Mouse (Mus musculus) A20 (cell line): ENCODE data around the gene Rsph9.
A peak's percentile ranks its signal among the peaks of the same experiment; 100 is the strongest.

Source experiments
- DNase-seq: peaks from one replicate; pipeline ENCODE4 v3.0.0-alpha.2; 2011; ENCODE audit warnings: low read depth, low spot score

The Rsph9 gene

GRCm38 (mm10) chr17:46143578-46144423, at the start of gene Rsph9:
Rsph9 (minus strand) TSS chr17:46144216.
- DNase-seq: no peak

- no peak for DNase-seq
These were observed 44.8 kb upstream of the Rsph9 start for GRCm38 (mm10) chr17:46188829-46189228.

DNA sequence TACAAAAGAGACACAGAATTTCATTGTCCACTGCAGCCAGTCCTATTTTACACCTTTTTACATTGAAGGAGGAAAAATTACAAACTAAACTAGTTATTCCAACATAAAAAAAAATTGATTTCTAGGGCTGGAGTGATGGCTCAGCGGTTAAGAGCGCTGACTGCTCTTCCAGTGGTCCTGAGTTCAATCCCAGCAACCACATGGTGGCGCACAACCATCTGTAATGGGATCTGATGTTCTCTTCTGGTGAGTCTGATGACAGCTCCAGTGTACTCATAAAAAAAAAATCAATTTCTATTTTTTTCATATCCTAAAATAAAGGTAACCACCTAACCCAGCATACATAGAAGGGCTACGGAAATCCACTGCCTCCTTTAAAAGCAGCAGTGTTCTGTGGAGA, 38.3 kb upstream of the Rsph9 start:
- DNase-seq: no peak

- peak; percentile 55 for DNase-seq
These were observed 26.5 kb upstream of the Rsph9 start for GRCm38 (mm10) chr17:46170538-46170937.

DNA sequence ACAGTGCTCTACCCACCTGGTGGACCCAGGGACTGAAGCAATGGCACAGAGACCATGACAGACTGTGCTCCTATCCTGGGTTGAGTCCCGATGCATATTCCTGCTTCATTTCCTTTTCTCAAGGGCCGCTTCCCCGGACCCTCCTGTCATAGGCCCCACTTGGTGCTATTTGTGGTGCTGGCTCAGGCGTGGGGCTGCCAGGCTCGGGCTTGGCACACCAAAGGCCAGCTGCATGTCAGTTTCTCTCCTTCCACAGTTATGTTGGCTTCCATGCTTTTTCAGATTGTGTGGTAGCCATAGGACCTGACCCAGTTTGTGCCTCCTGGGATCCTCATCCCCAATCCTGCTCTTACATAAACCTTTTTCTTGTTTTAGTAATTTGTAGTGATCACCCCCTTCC, 24.8 kb upstream of the Rsph9 start:
- no peak for DNase-seq

DNA sequence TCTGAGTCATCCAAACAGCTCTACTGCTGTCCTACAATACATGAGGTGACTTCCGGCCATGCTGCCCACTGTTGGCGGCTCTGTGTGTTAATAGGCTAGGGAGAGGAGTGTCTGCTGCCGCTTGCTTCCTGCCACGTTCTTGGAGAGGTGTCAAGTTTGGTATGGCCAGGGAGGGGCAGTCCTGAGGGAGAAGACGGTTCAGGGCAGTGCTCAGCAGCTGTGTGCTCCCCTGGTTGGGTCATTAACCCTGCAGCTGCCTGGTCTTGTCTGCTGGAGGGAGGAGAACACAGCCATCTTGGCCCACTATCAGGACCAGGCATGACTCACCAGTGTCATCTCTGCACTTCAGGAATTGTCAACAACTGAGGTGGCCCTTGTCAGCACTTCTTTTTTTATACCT, 24.3 kb upstream of the Rsph9 start:
- DNase-seq: no peak

GRCm38 (mm10) chr17:46167014-46167413, 23.0 kb upstream of the Rsph9 start:
- DNase-seq: peak; percentile 24

GRCm38 (mm10) chr17:46166270-46166669, 22.3 kb upstream of the Rsph9 start:
- DNase-seq: no peak

DNA sequence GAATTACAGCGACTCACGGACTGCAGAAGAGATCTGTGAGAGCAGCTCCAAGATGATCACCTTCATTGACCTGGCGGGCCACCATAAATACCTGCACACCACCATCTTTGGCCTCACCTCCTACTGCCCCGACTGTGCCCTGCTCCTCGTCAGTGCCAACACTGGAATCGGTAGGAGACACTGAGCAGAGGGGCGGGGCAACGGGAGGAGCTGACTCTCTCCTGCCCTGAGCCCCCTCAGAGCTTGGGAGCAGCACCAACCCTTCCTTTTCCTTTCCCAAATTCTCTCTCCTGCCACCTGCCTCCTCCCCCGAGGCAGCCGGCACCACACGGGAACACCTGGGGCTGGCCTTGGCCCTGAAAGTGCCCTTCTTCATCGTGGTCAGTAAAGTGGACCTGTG, 21.4 kb upstream of the Rsph9 start:
- DNase-seq: no peak

DNA sequence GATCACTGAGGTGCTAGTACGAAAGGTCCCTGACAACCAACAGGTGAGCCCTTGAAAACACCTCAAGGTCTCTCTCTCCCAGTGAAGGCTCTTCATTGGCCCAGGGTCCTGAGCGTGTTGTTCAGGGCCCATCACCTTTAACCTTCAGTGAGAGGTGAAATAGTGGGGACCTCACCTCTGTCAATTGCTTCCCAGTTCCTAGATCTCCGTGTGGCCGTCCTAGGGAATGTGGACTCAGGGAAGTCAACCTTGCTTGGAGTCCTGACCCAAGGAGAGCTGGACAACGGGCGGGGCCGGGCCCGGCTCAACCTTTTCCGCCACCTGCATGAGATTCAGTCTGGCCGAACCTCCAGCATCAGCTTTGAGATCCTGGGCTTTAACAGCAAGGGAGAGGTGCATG, 20.8 kb upstream of the Rsph9 start:
- DNase-seq: no peak

DNA sequence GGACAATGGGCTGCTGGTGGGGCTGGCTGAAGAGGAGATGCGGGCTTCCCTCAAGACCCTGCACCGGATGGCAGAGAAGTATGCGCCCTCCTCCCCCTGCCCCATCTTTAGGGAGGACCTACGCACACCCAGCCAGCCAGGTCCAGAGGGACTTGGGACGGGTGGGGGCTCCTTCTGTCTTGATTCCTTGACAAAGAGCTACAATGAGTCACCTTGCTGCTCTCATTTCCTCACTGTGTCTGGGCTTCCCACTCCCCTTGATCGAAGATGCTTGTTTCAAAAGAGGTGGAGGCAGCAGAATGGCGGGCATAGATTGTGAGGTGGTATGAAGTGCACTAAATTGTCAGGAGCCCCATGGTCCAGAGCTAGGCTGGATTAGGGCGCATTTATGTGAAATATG, 20.3 kb upstream of the Rsph9 start:
- DNase-seq: no peak

DNA sequence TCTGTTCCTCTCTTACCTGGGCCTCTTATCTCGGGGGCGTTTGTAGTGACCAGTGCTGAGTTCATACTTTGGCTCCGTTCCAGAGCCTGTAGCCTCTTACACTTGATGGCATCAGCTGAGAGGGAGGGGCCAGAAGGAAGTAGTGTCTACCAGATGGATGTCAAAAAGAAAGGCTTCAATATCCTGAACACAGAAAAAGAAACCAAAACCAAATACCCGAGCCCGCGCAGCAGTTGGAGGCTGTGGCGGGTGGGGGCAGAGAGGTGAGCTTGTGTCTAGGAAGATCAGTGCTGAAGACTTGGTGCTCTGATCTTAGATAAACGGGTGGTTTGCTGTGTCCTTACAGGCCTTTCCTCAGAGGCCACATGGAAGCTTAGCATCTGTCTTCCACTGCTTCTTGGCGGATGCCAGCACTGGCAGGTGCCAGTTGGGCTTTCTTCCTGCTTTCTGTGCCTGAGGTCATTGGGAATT, 19.0 kb upstream of the Rsph9 start:
- DNase-seq: peak; percentile 81

DNA sequence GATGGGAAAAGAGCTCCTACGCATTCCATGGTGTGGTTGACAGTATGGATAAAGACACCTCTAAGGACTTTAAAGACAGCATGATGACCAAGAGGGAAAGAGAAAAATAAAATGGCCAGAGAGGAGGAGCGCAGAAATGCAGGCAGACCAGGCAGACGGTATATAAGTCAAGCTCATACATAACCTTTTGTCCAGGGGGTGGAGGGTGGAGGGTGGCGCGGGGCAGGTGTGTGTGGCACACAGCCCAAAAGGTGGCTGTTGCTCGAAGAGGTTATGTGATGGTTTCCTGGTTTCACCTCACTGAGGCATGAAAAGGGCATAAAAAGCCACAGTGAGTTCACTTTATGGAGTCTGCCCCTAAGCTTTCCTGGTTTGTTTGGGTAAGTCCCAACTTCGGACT, 18.5 kb upstream of the Rsph9 start:
- no peak for DNase-seq

- peak; percentile 22 for DNase-seq
These were observed 17.7 kb upstream of the Rsph9 start for GRCm38 (mm10) chr17:46161710-46162109.

DNA sequence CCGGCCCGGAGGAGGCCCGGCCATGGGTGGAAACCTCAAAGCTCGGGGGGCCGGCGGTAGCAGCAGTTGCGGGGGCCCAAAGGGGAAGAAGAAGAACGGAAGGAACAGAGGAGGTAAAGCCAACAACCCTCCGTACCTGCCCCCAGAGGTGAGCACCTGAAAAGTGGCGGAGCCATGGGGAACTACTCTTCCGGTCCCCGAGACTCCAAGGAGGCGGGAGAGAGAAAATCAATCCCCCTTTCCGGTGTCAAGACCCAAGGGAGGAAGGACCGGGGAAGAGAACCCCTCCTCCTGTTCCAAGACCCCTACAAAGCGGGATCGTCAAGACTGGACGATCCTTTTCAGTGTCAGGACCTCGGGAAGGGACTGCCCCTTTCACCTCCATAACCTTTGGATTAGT, 17.2 kb upstream of the Rsph9 start:
- no peak for DNase-seq

- peak; percentile 99 for DNase-seq
These were observed 16.7 kb upstream of the Rsph9 start, which contains the start of gene Gtpbp2 for GRCm38 (mm10) chr17:46160686-46161085. Gtpbp2 (plus strand) TSS chr17:46161032.

DNA sequence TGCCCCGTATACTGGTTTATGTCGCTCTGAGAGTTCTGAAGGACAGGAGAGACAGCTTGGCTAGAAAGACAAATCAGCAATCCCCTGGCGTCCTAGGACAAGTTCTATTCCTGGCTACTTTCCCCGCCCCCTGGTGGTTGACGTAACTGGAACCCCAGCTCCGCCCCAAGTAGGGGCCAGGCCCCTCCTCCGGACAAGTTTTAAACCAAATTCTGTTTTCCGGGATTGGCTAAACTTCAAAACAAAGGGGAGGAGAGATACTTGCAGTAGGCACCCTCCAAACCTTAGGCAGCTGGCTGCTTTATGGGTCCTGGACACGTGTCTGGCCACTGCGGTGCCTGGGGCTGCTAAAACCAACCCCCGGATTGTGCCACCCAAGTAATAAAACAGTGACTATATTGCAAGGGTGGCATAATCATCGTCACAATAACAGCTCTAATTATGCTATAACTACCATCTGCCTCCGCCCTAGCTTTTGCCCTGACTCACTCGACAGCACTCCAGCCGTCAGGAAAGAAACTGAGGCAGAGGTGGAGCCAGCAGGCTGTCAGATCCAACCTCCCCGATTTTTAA, 16.2 kb upstream of the Rsph9 start:
- peak; percentile 94 for DNase-seq

DNA sequence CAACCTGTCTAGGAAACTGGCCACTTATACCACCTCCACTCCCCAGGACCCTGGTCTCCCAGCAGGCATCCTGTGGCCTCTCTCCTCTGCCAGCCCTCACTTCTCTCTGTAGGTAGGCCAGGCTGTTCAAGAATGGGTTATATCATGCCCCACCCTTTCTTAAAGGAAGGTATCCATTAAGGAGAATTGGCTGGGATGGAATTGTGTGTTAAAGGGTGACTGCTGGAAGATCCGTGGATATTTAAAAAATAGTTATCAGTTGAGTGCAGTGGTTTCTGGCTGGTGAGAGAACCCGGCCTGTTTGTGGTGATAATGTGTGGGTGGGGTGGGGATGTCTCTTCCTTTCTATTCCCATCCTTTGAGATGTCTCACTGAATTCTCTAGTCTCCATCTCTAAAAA, 15.2 kb upstream of the Rsph9 start:
- no peak for DNase-seq

GRCm38 (mm10) chr17:46157131-46157530, 13.1 kb upstream of the Rsph9 start:
- no peak for DNase-seq

DNA sequence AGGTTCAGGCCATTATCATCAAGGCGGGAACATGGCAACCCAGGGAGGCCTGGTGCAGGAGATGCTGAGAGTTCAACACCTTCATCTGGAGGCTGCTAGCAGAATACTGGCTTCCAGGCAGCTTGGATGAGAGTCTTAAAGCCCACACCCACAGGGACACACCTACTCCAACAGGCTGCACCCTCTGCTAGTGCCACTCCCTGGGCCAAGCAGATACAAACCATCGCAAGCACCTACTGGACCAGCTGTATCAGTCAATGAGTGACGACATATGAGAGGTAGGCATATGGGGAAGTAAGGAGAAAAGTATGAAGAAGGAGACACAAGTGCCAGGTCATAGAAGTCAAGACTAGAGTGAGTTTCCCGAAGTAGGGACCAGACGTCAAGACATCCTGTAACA, 12.7 kb upstream of the Rsph9 start:
- no peak for DNase-seq

DNA sequence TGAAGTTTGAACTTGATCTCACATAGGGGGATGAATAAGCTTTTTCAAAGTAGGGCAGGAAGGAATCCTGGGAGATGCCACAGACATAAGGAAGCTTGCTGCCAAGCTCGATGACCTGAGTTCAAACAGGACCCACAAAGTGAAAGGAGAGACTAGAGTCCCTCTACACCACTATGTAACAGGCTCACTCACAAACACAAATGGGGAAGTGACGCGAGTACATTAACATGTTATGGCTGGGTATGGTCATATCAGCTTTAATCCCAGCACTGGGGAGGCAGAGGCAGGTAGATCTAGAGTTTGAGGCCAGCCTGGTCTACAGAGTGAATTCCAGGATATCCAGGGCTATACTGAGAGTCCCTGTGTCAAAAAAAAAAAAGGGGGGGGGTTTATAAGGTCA, 10.3 kb upstream of the Rsph9 start:
- no peak for DNase-seq

GRCm38 (mm10) chr17:46152847-46153782, 9.1 kb upstream of the Rsph9 start, which contains the start of gene Mad2l1bp:
Mad2l1bp (minus strand) TSS chr17:46153553.
- peak; percentile 97 for DNase-seq
